Mouse (Mus musculus) lung, postnatal 14 days (tissue): Measurements from ENCODE around the gene Eif4a1.
"Not testable (repeated sequence)": the region's sequence is repeated elsewhere in the genome, so short reads cannot be mapped to it uniquely, and the experiment has no call there.

Source experiments
- DNase-seq: peaks from one replicate; pipeline ENCODE4 v3.0.0; 2021

Gene Eif4a1

GRCm38 (mm10) chr11:69672211-69672706 is at the start of gene Eif4a1:
Gene Eif4a1 (minus strand): TSS chr11:69672423.
- peak; percentile 99 for DNase-seq

- DNase-seq = no peak
These were observed 48.6 kb upstream of the Eif4a1 start for GRCm38 (mm10) chr11:69720852-69721251.

GRCm38 (mm10) chr11:69719423-69719822 is 47.2 kb upstream of the Eif4a1 start:
- DNase-seq = no peak

GRCm38 (mm10) chr11:69718661-69719060 is 46.4 kb upstream of the Eif4a1 start:
- no peak for DNase-seq

- DNase-seq = no peak
These were observed 44.7 kb upstream of the Eif4a1 start for GRCm38 (mm10) chr11:69716953-69717352.

- peak; percentile 19 for DNase-seq
These were observed 43.7 kb upstream of the Eif4a1 start for GRCm38 (mm10) chr11:69715929-69716328.

DNA sequence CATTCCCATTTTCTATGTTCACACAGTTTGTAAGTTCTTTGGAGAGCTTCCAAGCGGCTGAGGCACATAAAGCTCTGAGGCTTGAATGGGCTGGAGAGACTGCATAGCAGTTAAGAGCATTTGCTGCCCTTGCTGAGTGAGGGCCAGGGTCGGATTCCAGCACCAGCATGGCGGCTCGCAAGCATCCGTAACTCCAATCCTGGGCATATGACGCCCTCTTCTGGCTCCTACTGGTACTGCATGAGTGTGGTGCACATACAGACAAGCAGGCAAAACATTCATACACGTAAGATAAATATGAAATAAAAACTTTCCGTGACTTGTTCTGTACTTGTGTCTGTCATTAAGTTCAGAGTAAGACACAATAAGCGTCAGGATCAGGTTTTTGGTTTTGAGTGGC is 43.3 kb upstream of the Eif4a1 start:
- DNase-seq = peak; percentile 50

- DNase-seq = no peak
These were observed 42.6 kb upstream of the Eif4a1 start for GRCm38 (mm10) chr11:69714636-69715329.

GRCm38 (mm10) chr11:69712954-69713672 is 40.9 kb upstream of the Eif4a1 start:
- DNase-seq = no peak

DNA sequence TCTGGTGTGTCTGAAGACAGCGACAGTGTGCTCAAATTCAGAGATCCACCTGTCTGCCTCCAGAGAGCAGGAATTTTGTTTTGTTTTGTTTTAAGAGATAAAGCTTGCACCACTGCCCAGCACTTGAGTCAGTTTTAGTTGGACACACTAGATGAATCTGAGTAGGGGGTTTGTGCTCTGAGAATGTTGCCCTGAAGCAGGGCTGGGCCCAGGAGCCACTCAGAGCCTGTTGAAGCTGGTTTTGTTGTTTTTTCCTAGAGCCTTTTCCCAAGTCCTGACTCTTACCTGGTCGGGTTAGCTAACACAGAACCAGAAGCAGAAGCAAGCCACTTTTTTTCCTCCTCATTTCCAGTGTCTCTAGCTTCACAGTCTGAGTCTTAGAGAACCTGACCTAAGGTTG is 38.9 kb upstream of the Eif4a1 start:
- no peak for DNase-seq

DNA sequence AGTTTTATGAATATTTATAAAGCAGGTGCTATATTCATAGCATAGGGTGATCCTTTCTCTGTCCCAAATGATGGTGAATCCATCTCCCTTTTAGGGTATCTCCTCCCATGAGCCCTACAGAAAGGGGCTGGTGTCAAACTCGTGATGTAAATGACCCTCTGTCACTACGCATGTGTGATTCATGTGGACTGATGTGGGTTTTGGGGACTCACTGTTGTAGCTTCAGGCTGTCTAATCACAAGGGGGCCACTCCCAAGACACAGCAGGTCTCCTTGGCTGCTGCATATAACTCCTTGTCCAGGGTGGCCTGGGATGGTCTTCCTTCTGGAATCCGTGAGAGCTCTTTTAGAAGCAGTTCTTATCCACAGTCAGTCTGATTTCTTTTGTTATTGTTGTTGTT is 38.2 kb upstream of the Eif4a1 start:
- no peak for DNase-seq

DNA sequence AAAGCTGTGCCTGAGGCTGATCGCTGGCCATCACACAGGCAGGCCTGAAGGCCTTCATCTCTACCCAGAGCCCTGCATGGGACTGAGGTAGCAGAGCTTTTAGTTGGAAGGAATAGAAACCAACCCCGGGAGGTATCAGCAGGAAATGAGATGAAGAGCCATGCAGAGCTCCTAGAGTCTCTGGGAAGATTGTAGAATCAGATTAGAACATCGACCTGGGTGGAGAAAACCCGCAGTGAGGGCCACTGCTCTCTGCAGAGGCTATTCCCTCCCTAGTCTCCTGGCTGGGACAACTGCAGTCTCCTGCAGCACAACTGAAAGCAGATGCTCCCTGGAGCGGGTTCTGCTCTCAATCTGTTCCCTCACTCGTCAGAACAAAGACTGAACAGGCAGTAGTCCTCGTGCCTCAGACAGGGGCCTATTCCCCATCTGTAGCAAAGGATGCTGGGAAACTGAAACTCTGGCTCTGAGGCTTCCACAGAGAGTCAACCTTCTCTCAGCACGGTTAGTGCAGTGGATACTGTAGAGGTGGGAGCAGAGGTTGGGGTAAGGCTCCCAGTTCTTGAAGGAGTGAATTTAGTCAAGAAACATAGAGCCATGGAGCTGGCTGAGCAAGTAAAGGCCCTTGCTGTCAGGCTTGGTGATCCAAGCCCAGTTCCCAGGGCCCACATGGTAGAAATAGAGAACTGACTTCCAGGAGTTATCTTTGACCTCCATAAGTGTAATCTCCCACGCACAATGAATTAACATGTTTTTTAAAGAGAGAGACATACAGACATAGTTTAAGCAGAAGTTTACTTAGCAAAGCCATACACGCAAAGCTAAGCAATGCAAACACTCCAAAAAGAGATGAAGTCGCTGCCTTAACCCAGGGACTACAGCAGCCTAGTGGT is 37.6 kb upstream of the Eif4a1 start:
- DNase-seq = no peak

DNA sequence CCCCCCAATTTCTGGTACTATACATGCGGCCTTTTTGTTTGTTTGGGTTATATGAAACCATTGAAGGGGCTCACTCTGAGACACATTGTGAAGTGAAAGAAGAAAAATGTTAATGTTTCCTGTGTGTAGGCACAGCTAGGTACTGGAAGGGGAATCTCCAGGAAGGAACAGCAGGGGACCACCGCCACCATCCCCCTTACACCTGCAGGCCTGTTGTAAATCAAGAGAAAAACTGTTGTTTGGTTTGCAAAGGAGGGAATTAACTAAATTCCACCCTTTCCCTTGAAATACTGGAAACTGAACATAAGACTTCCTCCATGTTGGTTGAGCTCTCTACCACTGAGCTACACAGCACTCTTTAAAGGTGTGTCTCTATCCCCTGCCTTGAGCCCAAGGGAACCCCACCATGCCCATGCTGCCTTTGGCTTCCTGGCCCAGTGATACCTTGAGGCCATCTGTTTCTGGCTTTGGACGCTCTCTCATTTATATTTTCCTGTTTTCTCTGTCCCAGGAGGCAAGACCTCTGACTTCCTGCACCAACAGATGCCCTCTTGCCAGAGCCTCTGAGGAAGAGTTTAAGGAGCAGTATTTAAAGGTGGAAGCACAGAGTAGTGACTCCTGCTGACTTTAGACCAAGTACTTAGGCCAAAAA is 36.5 kb upstream of the Eif4a1 start:
- DNase-seq = no peak

DNA sequence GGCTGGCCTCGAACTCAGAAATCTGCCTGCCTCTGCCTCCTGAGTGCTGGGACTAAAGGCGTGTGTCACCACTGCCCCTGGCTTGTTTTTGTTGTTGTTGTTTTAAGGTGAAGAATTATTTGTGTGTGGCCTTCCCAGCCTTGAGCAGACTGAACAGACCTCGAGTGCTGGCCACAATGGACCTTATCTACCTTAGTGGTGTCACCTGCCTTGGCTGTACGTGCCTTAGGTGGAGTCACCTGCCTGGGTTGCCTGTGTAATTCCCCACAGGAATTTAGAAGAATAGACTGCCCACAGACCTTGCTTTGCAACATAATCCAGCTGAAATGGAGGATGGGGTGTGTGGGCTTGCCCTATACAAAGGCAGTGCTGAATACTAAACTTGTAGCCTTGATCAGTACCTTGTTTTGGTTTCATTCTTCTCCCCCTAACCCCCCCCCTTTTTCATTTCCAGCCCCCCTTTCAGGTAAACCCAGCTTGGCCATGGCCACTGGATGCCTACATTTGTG is 35.7 kb upstream of the Eif4a1 start:
- DNase-seq = no peak

- no peak for DNase-seq
These were observed 35.2 kb upstream of the Eif4a1 start for GRCm38 (mm10) chr11:69707480-69707847.

- peak; percentile 28 for DNase-seq
These were observed 34.7 kb upstream of the Eif4a1 start for GRCm38 (mm10) chr11:69706775-69707479.

DNA sequence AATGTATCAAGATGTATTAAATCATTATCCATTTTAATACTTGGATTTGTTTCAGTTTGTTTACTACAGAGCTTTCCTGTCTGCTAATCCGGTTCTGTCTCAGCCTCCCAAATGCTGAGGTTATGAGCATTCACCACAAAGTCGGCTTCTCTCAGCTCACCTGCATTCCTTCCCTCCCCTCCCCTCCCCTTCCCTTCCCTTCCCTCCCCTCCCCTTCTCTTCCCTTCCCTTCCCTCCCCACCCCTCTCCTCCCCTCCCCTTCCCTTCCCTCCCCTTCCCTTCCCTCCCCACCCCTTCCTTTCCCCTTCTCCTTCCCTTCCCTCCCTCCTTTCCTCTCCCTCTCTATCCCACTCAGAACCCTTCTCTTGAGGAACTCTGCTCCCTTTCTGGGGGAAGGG is 32.4 kb upstream of the Eif4a1 start:
- no peak for DNase-seq

GRCm38 (mm10) chr11:69703814-69704612 is 31.8 kb upstream of the Eif4a1 start:
- DNase-seq = no peak

- DNase-seq = not testable (repeated sequence)
These were observed 31.2 kb upstream of the Eif4a1 start for GRCm38 (mm10) chr11:69703381-69703780.

- not testable (repeated sequence) for DNase-seq
These were observed 30.7 kb upstream of the Eif4a1 start for GRCm38 (mm10) chr11:69702886-69703285.

GRCm38 (mm10) chr11:69699595-69699994 is 27.4 kb upstream of the Eif4a1 start:
- no peak for DNase-seq
